Mouse (Mus musculus): Measurements from ENCODE around the gene Ptms.

- TF ChIP-seq CTCF (IDR thresholded peaks at IDR 0.05; ENCODE audit: borderline replicate concordance, control insufficient read depth, extremely low read depth, insufficient read depth, low read length, poor library complexity) (no peak), POLR2A (IDR thresholded peaks at IDR 0.05; ENCODE audit: control insufficient read depth, extremely low read depth, insufficient read depth, low read length, poor library complexity) (no peak)
Observed at GRCm38 (mm10) chr6:124884714-124885500, 35.0 kb downstream of the Ptms start.

Data from thymus, adult 2 months (tissue).